Mouse (Mus musculus) cortical plate, adult 2 months (tissue): ENCODE measurements around the gene Ushbp1. TPM values are rescaled to one million over a fixed set of nuclear protein-coding genes. Genes with fewer than 3 reads are reported as not detected.
A peak's percentile ranks its signal among the peaks of the same experiment; 100 is the strongest.

Experiments
- H3K27ac ChIP-seq: fragments of 200-500 bp; 2 replicates; pipeline ENCODE4 v1.5.1; 2012; ENCODE audit warnings: low read length, control low read depth, inconsistent platforms; ENCODE audit not compliant: insufficient read depth
- H3K4me1 ChIP-seq: fragments of 200-500 bp; 2 replicates; pipeline ENCODE4 v1.6.1; 2011; ENCODE audit warnings: low read length; ENCODE audit not compliant: control insufficient read depth, insufficient read depth
- H3K4me3 ChIP-seq: fragments of 200-500 bp; 2 replicates; pipeline ENCODE4 v1.5.1; 2011; ENCODE audit warnings: mild to moderate bottlenecking, low read length, control low read depth; ENCODE audit not compliant: insufficient read depth
- CTCF ChIP-seq: fragments of 200-500 bp; IDR thresholded peaks from 2 replicates; pipeline ENCODE4 v1.5.1; 2011; ENCODE audit warnings: mild to moderate bottlenecking, control low read depth, low read length; ENCODE audit not compliant: insufficient read depth; ENCODE audit errors: extremely low read depth
- POLR2A ChIP-seq: fragments of 200-500 bp; IDR thresholded peaks from 2 replicates; pipeline ENCODE4 v1.6.1; 2011; ENCODE audit warnings: mild to moderate bottlenecking, low read length, control low read depth; ENCODE audit not compliant: insufficient read depth; ENCODE audit errors: extremely low read depth
- polyA plus RNA-seq: library from polyadenylated mRNA; depleted of rRNA; stranded (reverse); fragments of >200 nt; gene quantifications from 2 replicates; pipeline ENCODE4 v1.2.3, GENCODE M21; 2012

The Ushbp1 gene
- polyA plus RNA-seq, 1 experiment = 9.0 TPM

DNA sequence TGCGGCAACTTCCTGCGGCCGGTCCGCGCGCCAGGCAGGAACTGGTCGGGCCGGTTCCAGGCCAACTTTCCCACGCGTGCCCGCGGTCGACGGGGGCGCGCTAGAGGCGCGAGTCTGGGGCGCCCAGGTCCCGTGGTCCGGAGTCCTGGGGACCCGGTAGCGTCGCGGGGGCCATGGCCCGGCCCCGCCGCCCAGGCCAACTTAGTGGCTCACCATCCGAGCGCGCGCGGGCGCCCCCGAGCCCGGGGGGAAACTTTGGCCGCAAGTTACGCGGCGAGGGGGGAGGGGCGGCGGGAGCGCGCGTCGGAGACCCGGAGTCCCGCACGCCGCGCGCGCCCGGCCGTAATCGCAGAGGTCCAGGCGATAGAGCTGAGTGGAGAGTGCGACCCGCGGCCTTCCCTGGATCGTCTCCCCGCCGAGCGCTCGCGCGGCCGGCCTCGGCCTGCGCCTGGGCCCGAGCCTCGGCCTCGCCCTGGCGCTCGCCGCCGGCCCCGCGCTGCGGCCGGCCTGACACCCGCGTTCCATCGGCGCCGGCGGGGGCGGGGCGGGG lies 14.1 kb downstream of the Ushbp1 start, which contains the start of gene Nr2f6:
Gene Nr2f6, minus strand, starts transcription at position 540 of the 550 bp plus-strand sequence.
- no peaks in the 10 kb centered on the region for H3K4me1 ChIP-seq
- TF ChIP-seq POLR2A (no peak), CTCF (no peak)
- H3K27ac ChIP-seq = peak within 1 kb of the TSS; percentile 92
- peak within 1 kb of the TSS; percentile 76 for H3K4me3 ChIP-seq

DNA sequence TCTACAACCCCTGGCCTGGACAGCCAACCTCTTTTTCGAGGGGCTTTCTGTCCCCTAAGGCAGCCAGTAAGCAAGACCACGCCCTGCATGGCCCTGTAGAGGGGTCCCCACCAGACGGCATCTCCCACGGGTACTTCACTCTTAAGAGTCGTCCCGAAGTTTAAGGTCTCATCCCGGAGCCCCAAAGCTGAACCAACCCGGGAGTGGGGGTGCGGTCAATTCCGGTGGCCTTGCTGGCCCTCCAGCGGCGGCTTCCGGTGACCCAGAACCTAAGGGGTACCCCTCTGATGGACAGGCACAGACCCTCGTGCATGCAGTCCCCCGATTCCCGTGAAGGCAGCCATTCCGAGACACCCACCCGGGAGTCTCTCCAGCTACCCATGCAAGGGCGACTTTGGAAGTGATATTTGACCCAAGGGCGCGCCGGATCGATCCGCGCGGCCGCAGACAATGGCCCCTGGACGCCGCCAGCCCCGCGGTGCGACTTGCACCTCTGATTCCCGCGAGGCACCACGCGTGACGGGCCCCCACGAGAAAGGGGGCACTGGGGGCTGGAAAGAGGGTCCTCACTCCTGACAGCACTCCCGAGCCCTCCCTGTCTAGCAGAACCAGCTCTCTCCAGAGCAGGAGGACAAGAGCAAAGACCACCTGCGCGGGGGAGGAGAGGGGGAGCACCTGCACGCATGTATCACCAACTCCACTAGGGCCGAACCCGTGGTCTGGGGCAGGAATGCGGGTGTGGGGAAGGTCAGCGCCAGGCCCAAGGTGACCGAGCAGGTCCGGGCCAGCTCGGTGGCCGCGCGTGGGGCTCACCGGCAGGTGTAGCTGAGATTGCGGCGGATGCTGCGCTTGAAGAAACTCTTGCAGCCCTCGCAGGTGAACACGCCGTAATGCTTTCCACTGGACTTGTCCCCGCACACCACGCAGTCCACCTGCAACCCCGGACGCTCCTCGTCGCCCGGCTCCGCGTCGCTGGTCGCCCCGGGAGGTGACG lies 15.1 kb downstream of the Ushbp1 start:
- Histone ChIP-seq H3K4me1 (0 out of 2 replicates have a peak, but pooled peaks cover 2% of the 10 kb centered on the region), H3K27ac (no peak overlapping the region), H3K4me3 (peak overlapping the region; percentile 76)
- no peak for TF ChIP-seq POLR2A
- no peak for TF ChIP-seq CTCF

DNA sequence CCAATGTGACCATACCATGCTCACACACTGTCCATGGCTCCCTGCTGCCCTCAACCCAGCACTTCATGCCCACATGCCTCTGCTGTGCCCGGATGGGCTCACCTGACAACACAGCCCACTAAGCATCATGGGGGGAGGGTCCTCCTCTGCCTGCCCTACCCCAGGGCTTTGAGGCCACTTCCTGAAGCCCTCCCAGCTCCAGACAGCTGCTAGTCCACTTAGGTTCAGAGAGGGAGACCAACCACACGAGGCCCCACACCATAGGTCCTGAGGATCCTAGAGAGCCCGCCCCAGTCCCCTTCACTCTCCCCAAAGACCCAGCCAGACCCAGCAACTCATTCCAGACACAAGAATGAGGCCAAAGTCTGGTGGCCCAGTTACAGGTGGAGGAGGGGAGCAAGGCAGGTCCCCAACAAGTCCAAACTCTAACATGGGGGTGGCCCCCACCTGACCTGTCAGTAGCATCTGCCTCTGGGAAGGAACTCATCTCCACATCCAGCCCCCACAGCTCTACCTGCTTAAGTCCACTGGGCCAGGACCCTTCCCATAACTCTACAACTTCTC lies 16.0 kb downstream of the Ushbp1 start:
- TF ChIP-seq POLR2A (no peak), CTCF (no peak)
- no peak overlapping the region for H3K27ac ChIP-seq
- H3K4me1 ChIP-seq = 0 out of 2 replicates have a peak, but pooled peaks cover 2% of the 10 kb centered on the region
- peak overlapping the region; percentile 76; the same call in 1 of the 2 replicates for H3K4me3 ChIP-seq

DNA sequence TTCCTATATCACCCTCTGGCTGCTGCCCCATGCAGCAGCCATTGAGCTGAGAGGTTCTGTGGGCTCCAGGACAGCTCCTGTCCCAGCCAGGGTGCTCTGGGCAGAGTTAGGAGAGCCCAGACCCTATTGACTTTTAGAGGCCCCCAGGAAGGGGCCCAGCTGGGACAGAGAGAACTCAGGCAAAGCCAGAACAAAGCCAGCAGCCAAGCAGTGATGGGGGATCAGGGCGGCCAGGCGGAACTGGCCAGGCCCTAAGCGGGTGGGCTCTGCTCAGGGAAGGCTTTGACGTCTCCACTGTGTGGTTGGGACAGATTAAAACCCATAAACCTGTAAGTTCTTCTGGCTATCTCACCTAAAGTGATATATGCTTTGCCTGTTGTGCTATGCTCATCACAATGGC lies 16.6 kb downstream of the Ushbp1 start:
- Histone ChIP-seq H3K4me3 (no peak overlapping the region), H3K4me1 (0 out of 2 replicates have a peak, but pooled peaks cover 2% of the 10 kb centered on the region), H3K27ac (no peak overlapping the region)
- TF ChIP-seq POLR2A = no peak
- TF ChIP-seq CTCF = no peak

DNA sequence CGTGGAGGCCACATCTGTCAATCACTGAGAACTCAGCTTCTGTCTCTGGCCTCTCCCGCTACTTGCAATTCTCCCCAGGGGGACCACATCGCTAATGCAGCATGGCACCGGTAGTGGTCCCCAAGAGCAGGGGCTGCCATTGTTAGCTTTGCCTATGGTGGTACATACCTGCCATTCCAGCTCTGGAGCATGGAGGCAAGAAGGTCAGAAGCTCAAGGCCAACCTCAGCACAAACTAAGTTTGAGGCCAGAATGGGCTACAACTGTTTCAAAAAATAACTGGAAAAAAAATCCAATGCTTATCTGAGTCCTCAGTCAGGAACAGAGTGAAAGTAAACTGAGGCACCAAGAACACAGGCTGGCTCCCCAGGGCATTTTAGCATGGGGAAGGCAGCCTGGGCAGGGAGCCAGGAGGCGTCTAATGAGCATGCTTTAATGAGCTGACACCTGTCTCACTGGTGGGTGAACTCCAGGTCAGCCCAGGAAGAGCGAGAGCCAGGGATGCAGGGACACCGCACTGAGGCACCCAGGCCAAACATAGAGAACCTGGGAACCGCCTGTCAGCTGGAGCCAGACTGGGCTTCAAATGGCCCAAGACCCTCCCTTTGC lies 19.1 kb downstream of the Ushbp1 start:
- 0 out of 2 replicates have a peak overlapping the region, but pooled peaks have one; percentile 25 for H3K4me3 ChIP-seq
- TF ChIP-seq POLR2A (no peak), CTCF (no peak)
- no peak overlapping the region for H3K27ac ChIP-seq
- 0 out of 2 replicates have a peak, but pooled peaks cover 2% of the 10 kb centered on the region for H3K4me1 ChIP-seq

DNA sequence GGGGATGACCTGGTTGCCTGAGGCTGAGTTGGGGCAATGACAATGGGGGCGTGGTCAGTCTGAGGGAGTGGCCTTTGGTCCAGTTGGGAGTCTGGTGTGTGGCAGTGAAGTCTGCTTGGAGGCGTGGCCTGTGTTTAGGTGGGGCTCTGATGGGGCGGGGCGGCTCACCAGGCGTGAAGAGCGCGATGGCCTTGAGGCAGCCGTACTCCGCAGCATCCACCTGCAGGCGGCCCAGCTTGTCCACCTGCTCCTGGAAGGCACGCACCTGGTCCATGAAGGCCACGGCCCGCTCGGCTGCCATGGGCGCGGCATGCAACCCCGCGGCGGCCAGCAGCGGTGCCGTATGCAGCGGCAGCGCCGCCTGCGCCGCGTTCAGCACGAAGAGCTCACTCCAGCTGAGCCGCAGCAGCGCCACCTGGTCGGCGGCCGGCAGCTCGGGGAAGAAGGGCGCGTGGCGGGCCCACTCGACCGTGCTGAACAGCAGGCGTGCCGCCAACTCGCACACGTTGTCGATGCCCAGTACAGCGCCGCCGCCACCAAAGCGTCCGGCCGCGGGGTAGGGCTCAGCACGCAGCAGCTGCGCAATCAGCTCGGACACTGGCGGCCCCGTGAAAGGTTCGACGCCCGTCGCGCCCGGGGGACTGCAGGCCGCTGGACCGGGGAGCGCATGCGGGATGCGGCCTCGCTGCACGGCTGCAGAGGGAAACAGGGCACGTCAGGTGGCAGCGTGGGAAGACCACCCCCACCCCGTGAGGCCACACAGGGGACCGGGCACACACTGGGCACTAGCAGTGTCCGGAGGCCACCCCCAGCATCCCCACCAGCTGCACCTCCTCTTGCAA lies 19.8 kb downstream of the Ushbp1 start:
- Histone ChIP-seq H3K4me1 (0 out of 2 replicates have a peak, but pooled peaks cover 2% of the 10 kb centered on the region), H3K27ac (peak overlapping the region; percentile 47; the same call in 1 of the 2 replicates), H3K4me3 (0 out of 2 replicates have a peak overlapping the region, but pooled peaks have one; percentile 25)
- no peak for TF ChIP-seq CTCF
- TF ChIP-seq POLR2A = no peak; the same call in 1 of the 2 replicates

DNA sequence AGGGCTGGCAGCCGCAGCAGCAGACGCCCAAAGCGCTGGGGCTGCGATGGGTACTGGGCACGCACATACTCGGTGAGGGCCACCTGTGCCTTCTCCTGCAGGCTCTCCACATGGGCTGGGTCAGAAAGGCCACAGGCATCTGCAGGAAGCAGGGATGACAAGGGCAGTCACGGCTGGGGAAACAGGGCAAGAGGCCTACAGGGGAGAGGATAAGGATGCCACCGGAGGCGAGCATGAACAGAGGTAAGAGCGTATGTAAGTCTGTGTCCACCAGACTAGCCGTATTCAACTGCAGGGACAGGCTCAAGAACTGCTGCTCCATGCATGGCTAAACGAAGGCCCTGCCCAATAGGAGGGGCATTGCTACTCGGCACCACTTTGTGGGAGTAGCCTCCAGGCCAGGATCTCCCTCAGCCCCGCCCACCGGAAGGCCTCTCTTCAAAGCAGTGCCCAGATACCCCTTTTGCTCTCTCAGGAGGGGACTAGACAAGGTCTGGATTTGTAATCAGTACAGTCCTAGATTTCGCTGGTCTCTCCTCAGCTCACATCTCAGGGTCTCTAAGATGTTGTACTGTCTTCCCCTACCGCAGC lies 20.9 kb downstream of the Ushbp1 start:
- Histone ChIP-seq H3K27ac (no peak overlapping the region), H3K4me3 (no peak overlapping the region)

DNA sequence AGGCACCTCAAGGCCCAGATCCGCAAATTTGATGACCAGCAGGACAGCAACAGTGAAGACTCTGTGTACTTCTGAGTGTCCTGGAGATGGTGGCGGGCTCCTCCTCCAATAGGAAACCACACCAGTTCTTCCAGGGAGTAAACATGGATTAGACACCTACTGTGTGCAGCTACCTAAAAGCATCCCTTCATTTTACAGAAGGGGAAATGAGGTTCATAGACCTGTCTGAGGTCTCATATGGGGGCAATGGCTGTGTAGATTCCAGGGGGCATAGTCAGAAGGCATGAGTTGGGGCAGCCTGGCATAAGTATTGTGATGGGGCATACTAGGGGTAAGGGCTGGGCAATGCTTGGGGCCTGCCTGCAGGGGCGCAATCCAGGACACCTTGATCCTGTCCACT lies 22.6 kb downstream of the Ushbp1 start:
- Histone ChIP-seq H3K4me1 (0 out of 2 replicates have a peak, but pooled peaks cover 2% of the 10 kb centered on the region), H3K4me3 (no peak overlapping the region), H3K27ac (no peak overlapping the region)
- TF ChIP-seq POLR2A (no peak), CTCF (no peak)

More for the DNA sequence above, 20.9 kb downstream of the Ushbp1 start:
- no peak for TF ChIP-seq POLR2A
- no peak for TF ChIP-seq CTCF
- 0 out of 2 replicates have a peak, but pooled peaks cover 2% of the 10 kb centered on the region for H3K4me1 ChIP-seq
